18 mouse cellular contexts compared by ENCODE assay signal in genomic region chr11:32427537-32427936, GRCm38 (mm10).
"Had no signal": no experiment of that assay in that cellular context is flagged by ENCODE, and none has a peak within 500 bp of the region (broad histone marks: within the 10 kb centered on the region; RNA-seq: fewer than 3 reads in every experiment).

No protein-coding gene starts in this region.

- H3K4me1 ChIP-seq: limb, embryonic 10.5 days; liver, embryonic 13.5 days; midbrain, embryonic 12.5 days; midbrain, embryonic 15.5 days had no signal

- ATAC-seq: inflammation-experienced regulatory T-cells, adult 6 months; intestine, embryonic 16.5 days; lung, postnatal 0 days; midbrain, embryonic 15.5 days had no signal

- DNase-seq: kidney, adult 18-20 months; kidney, adult 9 months; kidney, postnatal 25 days; layer of hippocampus, adult 9-11 months; liver; liver, embryonic 13.5 days; lung, embryonic 14.5 days; right cerebral cortex, postnatal 4 days; thymus, postnatal 25 days had no signal

- H3K4me3 ChIP-seq: layer of hippocampus, adult 2 months; limb, embryonic 10.5 days; limb, embryonic 13.5 days; liver, embryonic 13.5 days; midbrain, embryonic 12.5 days; midbrain, embryonic 15.5 days; stomach, embryonic 15.5 days had no signal
